Mouse (Mus musculus) lung, embryonic 14.5 days (tissue): ENCODE measurements at regions not wholly inside any gene's neighbourhood (a gene's known extent, or its start where the extent isn't known, plus 50 kb on each side); places are given as distances from the start of the nearest gene placed in this dataset.

Source experiments
- ATAC-seq: fragments of 200-750 bp; cut with Nextera tagmentation; 2 replicates; pipeline ENCODE4 v1.8.0; 2017; ENCODE audit warnings: mild to moderate bottlenecking, moderate TSS enrichment, moderate library complexity; ENCODE audit not compliant: insufficient read depth
- DNase-seq: peaks from one replicate; pipeline ENCODE4 v3.0.0-alpha.2; 2015
- H3K27ac ChIP-seq: fragments of 300-500 bp; sonication (generic); 2 replicates; pipeline ENCODE4 v1.5.1; 2014; ENCODE audit warnings: low read depth, mild to moderate bottlenecking, moderate library complexity
- H3K27me3 ChIP-seq: fragments of 300-500 bp; sonication (generic); 2 replicates; pipeline ENCODE4 v1.6.1; 2014; ENCODE audit warnings: low read length, control low read depth; ENCODE audit not compliant: insufficient read depth
- H3K36me3 ChIP-seq: fragments of 300-500 bp; sonication (generic); 2 replicates; pipeline ENCODE4 v1.6.1; 2014; ENCODE audit warnings: control low read depth; ENCODE audit not compliant: insufficient read depth
- H3K4me1 ChIP-seq: fragments of 300-500 bp; sonication (generic); 2 replicates; pipeline ENCODE4 v1.6.1; 2014; ENCODE audit warnings: antibody characterized with exemption, control low read depth; ENCODE audit not compliant: insufficient read depth
- H3K4me2 ChIP-seq: fragments of 300-500 bp; sonication (generic); 2 replicates; pipeline ENCODE4 v1.6.1; 2014; ENCODE audit warnings: mild to moderate bottlenecking
- H3K4me3 ChIP-seq: fragments of 300-500 bp; sonication (generic); 2 replicates; pipeline ENCODE4 v1.5.1; 2014; ENCODE audit warnings: low read depth, low read length
- H3K9ac ChIP-seq: fragments of 300-500 bp; sonication (generic); 2 replicates; pipeline ENCODE4 v1.6.1; 2014
- H3K9me3 ChIP-seq: fragments of 300-500 bp; sonication (generic); 2 replicates; pipeline ENCODE4 v1.6.1; 2016; ENCODE audit warnings: low read depth, low read length, control low read depth
- CTCF ChIP-seq: IDR thresholded peaks from 2 replicates; pipeline ENCODE4 v1.5.1; 2016; ENCODE audit warnings: antibody characterized with exemption, low read depth
- WGBS: fragments of 180-500 bp; shearing (Covaris S2); extraction: QIAGEN DNeasy Blood & Tissue Kit; methylation state at CpG from one replicate; pipeline ENCODE4 v1.1.7; 2014; 5-methylcytosine and 5-hydroxymethylcytosine counted together

- Histone ChIP-seq H3K4me3 (no peak overlapping the region), H3K9me3 (no peaks in the 10 kb centered on the region), H3K4me1 (no peaks in the 10 kb centered on the region), H3K27me3 (no peaks in the 10 kb centered on the region), H3K36me3 (no peaks in the 10 kb centered on the region), H3K4me2 (no peak overlapping the region), H3K9ac (no peak overlapping the region), H3K27ac (no peak overlapping the region)
- WGBS, result 80% methylated on average over 3 of the region's 3 CpGs
- DNase-seq (no peak), ATAC-seq (no peak)
- no peak for TF ChIP-seq CTCF
Observed at GRCm38 (mm10) chr12:14415543-14416181, 263.8 kb upstream of the Fam84a start.

GRCm38 (mm10) chr12:14411102-14411501 is 259.2 kb upstream of the Fam84a start:
- Histone ChIP-seq H3K4me2 (no peak overlapping the region), H3K27ac (no peak overlapping the region), H3K9me3 (no peaks in the 10 kb centered on the region), H3K36me3 (no peaks in the 10 kb centered on the region), H3K4me1 (no peaks in the 10 kb centered on the region), H3K27me3 (no peaks in the 10 kb centered on the region), H3K4me3 (no peak overlapping the region), H3K9ac (no peak overlapping the region)
- no peak for TF ChIP-seq CTCF
- ATAC-seq (no peak), DNase-seq (no peak)
- 71% methylated on average over 1 of the region's 1 CpGs for WGBS

GRCm38 (mm10) chr12:14405796-14406195 is 253.9 kb upstream of the Fam84a start:
- Histone ChIP-seq H3K9me3 (no peaks in the 10 kb centered on the region), H3K27ac (no peak overlapping the region), H3K4me1 (no peaks in the 10 kb centered on the region), H3K4me2 (no peak overlapping the region), H3K27me3 (no peaks in the 10 kb centered on the region), H3K36me3 (no peaks in the 10 kb centered on the region), H3K9ac (no peak overlapping the region), H3K4me3 (no peak overlapping the region)
- WGBS, result 65% methylated on average over 1 of the region's 1 CpGs
- no peak for ATAC-seq
- no peak for DNase-seq
- TF ChIP-seq CTCF, result no peak

GRCm38 (mm10) chr12:14376211-14376610 is 224.4 kb upstream of the Fam84a start:
- no peak for TF ChIP-seq CTCF
- no peak overlapping the region for H3K27ac ChIP-seq
- ATAC-seq, result no peak

GRCm38 (mm10) chr12:14338244-14338799 is 186.5 kb upstream of the Fam84a start:
- no peaks in the 10 kb centered on the region for H3K27me3 ChIP-seq
- ATAC-seq, result no peak
- no peak for TF ChIP-seq CTCF

More at GRCm38 (mm10) chr12:14376211-14376610, 224.4 kb upstream of the Fam84a start:
- 82% methylated on average over 6 of the region's 6 CpGs for WGBS
- Histone ChIP-seq H3K4me2 (no peak overlapping the region), H3K4me1 (no peaks in the 10 kb centered on the region), H3K9me3 (no peaks in the 10 kb centered on the region), H3K9ac (no peak overlapping the region), H3K36me3 (no peaks in the 10 kb centered on the region), H3K27me3 (no peaks in the 10 kb centered on the region), H3K4me3 (no peak overlapping the region)
- DNase-seq, result no peak

GRCm38 (mm10) chr12:14337813-14338212 is 186.0 kb upstream of the Fam84a start:
- no peaks in the 10 kb centered on the region for H3K36me3 ChIP-seq
- no peak for DNase-seq
- no peak overlapping the region for H3K4me2 ChIP-seq
- H3K4me3 ChIP-seq, result no peak overlapping the region
- no peaks in the 10 kb centered on the region for H3K27me3 ChIP-seq
- H3K9ac ChIP-seq, result no peak overlapping the region
- H3K9me3 ChIP-seq, result no peaks in the 10 kb centered on the region
- H3K4me1 ChIP-seq, result no peaks in the 10 kb centered on the region
- no peak for TF ChIP-seq CTCF
- H3K27ac ChIP-seq, result no peak overlapping the region
- ATAC-seq, result no peak
- 73% methylated on average over 3 of the region's 3 CpGs for WGBS

More at GRCm38 (mm10) chr12:14338244-14338799, 186.5 kb upstream of the Fam84a start:
- Histone ChIP-seq H3K4me3 (no peak overlapping the region), H3K27ac (no peak overlapping the region), H3K9me3 (no peaks in the 10 kb centered on the region), H3K9ac (no peak overlapping the region), H3K4me1 (no peaks in the 10 kb centered on the region), H3K36me3 (no peaks in the 10 kb centered on the region), H3K4me2 (no peak overlapping the region)
- DNase-seq, result no peak
- WGBS, result 26% methylated on average over 5 of the region's 5 CpGs

- H3K4me1 ChIP-seq, result no peaks in the 10 kb centered on the region
- H3K36me3 ChIP-seq, result no peaks in the 10 kb centered on the region
- no peaks in the 10 kb centered on the region for H3K9me3 ChIP-seq
- H3K4me3 ChIP-seq, result no peak overlapping the region
- no peak overlapping the region for H3K9ac ChIP-seq
- no peak for TF ChIP-seq CTCF
- DNase-seq, result peak; percentile 19
- 68% methylated on average over 3 of the region's 3 CpGs for WGBS
- no peak overlapping the region for H3K4me2 ChIP-seq
- H3K27ac ChIP-seq, result no peak overlapping the region
- H3K27me3 ChIP-seq, result no peaks in the 10 kb centered on the region
- ATAC-seq, result no peak
Observed at GRCm38 (mm10) chr12:14318693-14319092, 166.8 kb upstream of the Fam84a start.
